Mouse (Mus musculus): ENCODE data around the gene Abcb6.

The Abcb6 gene

GRCm38 (mm10) chr1:75201236-75201635 lies 21.0 kb upstream of the Abcb6 start:
- no peak for DNase-seq (ENCODE audit: low spot score)

- peak; percentile 49 for DNase-seq (ENCODE audit: low spot score)
Observed at GRCm38 (mm10) chr1:75192452-75192851, 12.3 kb upstream of the Abcb6 start.

GRCm38 (mm10) chr1:75191622-75192402 lies 11.6 kb upstream of the Abcb6 start, which contains the start of the genes Ankzf1 and Atg9a:
TSS of gene Ankzf1 (plus strand) at chr1:75192151.
TSS of gene Atg9a (minus strand) at chr1:75192196.
- peak; percentile 99 for DNase-seq (ENCODE audit: low spot score)

DNA sequence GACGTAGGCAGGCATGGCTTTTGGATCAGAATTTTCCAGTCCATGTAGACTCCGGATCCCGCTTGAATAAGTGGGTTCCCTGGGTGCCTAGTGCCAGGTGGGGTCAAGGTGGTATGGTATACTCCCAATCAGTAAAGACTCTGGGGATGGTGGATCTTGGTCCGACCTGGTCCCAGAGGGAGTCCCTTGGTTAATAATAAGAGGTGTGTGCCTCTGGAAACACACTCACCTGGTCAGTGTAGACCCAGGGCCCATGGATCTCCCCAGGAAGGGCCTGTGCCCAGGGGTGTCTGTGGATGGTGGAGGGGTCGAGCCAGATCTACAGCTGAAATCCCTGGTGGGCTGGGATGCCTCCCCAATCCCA lies 11.0 kb upstream of the Abcb6 start:
- no peak for DNase-seq (ENCODE audit: low spot score)

DNA sequence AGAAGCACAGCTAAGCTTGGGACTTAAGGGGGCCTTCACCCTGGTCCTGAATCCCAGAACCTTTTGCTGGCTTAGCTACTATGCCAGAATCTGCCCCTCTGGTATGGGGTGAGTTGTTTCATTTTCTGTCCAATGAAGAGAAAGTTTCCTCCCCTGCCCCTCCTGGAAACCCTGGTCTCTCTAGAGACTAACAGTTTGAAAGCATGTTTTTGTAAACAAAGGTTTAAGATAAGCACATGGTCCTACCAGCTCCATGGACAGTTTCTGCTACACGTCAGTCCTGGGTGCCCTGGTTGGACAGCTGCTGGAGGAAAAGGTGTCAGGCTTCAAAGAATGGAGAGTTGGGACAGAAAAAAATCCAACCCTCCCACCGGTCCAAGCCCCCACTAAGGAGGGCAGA lies 10.4 kb upstream of the Abcb6 start:
- DNase-seq (ENCODE audit: low spot score): no peak

GRCm38 (mm10) chr1:75187914-75188483 lies 7.8 kb upstream of the Abcb6 start:
- DNase-seq (ENCODE audit: low spot score): no peak

- no peak for DNase-seq (ENCODE audit: low spot score)
Observed at GRCm38 (mm10) chr1:75187126-75187525, 6.9 kb upstream of the Abcb6 start.

GRCm38 (mm10) chr1:75185495-75185894 lies 5.3 kb upstream of the Abcb6 start:
- no peak for DNase-seq (ENCODE audit: low spot score)

GRCm38 (mm10) chr1:75182160-75182559 lies 2.0 kb upstream of the Abcb6 start:
- no peak for DNase-seq (ENCODE audit: low spot score)

DNA sequence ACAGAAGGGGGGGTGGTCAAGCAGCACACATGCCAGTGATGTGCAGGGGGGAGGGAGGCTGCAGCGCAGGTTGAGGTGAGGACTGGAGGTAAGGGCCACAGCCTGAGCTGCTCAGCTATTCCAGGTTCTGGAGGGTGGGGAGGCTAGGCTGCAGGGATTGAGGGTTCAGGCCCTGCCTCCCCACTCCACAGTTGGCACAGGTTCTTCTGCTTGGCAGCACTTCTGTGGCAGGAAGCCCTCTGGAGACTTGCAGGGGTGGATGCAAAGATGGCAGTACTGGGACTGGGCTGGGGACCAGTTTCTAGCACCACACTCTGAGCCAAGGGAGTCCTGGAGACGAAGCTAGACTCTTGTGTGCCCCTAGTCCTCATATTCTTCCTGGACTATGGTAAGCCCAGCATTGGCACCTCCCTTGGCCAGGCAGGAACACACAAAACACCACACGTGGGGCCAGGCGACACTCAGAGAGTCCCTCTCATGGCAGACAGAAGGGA lies 1.2 kb upstream of the Abcb6 start:
- DNase-seq (ENCODE audit: low spot score): no peak

- DNase-seq (ENCODE audit: low spot score): no peak
Observed at GRCm38 (mm10) chr1:75180741-75181140, 549 bp upstream of the Abcb6 start.

DNA sequence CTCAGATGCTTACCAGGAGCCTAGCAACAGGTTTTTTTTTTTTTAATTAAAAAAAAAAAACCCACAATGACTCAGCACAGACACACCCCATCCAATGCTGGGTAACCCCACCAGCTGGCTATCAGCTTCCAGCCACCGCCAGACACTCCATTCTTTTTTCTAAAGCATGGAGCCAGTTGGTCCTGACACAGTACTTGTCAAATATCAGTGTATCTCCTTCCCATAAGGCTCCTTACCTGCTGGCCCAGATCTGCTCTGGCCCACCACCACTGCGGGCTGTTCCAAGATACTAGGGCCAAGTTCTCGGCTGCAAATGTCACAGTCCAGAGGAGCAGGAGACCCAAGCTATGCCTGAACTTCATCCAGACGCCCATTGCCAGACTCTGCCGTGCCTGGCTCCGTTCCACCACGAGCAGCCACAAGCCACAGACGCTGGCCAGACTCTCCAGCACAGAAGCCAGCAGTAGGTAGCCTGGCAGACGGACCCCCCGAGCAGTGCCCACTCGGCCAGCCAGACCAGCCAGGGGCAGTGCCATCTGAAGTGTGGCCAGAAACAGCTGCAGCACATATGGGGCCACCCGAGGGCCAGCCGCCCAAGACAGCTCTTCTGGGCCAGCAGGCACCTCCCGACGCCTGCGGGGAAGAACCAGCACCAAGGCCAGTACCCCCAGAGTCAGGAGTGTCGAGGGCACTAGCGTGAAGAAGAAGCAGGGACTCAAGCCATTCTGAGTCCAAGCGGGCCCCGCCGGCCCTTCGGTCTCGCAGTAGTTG lies 673 bp downstream of the Abcb6 start:
- DNase-seq (ENCODE audit: low spot score): peak; percentile 22

GRCm38 (mm10) chr1:75168472-75169464 lies 11.4 kb downstream of the Abcb6 start, which contains the start of gene Zfand2b:
TSS of gene Zfand2b (plus strand) at chr1:75168646.
- peak; percentile 96 for DNase-seq (ENCODE audit: low spot score)

- DNase-seq (ENCODE audit: low spot score): no peak
Observed at GRCm38 (mm10) chr1:75168093-75168471, 12.1 kb downstream of the Abcb6 start.

GRCm38 (mm10) chr1:75160256-75160617 lies 20.0 kb downstream of the Abcb6 start:
- DNase-seq (ENCODE audit: low spot score): no peak

- DNase-seq (ENCODE audit: low spot score): no peak
Observed at GRCm38 (mm10) chr1:75159540-75160255, 20.5 kb downstream of the Abcb6 start.

- DNase-seq (ENCODE audit: low spot score): no peak
Observed at GRCm38 (mm10) chr1:75158990-75159389, 21.2 kb downstream of the Abcb6 start.

DNA sequence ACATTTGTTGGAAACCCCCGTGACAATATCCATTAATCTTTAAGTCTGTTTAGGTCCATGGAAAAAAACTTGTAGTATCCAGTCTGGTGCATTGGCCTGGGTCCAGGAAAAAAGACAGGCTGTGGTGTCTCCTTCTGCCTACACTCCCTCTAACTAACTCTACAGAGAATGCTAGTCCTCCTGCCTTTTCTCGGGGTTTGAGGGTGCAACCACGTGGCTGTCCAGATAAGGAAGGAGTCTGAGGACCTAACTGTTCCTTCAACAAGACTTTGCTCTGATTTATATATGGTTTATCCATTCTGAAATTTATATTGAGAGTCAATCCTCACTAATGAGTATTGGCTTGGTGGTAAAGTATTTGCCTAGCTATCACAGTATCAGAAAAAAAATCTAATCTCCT lies 24.4 kb downstream of the Abcb6 start:
- no peak for DNase-seq (ENCODE audit: low spot score)

DNA sequence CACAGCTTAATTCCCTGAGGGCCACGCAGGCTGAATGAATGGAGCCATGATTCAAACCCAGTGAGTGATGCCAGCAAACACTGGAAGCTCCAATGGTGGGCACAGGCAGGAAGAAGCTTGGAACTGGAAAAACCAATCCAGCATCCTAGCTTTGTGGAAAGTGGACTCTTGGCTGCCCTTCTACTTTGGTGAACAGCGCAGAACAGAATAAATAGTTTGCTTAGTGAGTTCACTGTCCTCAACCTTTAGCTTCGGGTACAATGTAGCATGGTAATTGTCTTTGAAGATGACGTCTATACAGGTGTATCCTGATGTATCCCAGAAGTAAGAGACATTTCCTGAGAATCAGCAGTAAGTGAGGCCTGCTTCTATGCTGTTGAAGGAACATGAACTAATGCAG lies 31.5 kb downstream of the Abcb6 start:
- DNase-seq (ENCODE audit: low spot score): no peak

- no peak for DNase-seq (ENCODE audit: low spot score)
Observed at GRCm38 (mm10) chr1:75147411-75148135, 32.6 kb downstream of the Abcb6 start.

All from embryo, embryonic 10.5 days (tissue).